Mouse (Mus musculus) CH12.LX (cell line): ENCODE data around the gene Prpsap2. TPM values are rescaled to one million over a fixed set of nuclear protein-coding genes. Genes with fewer than 3 reads are reported as not detected.
A peak's percentile ranks its signal among the peaks of the same experiment; 100 is the strongest.

Experiments used
- DNase-seq: peaks from one replicate; pipeline ENCODE4 v3.0.0-alpha.2; 2013; ENCODE audit errors: extremely low read depth
- H3K27ac ChIP-seq: 2 replicates; pipeline ENCODE4 v1.5.1; 2012; ENCODE audit warnings: low read depth, mild to moderate bottlenecking, control low read depth, moderate library complexity; ENCODE audit not compliant: insufficient read depth
- H3K27me3 ChIP-seq: replicated peaks from 2 replicates; pipeline ENCODE3; 2012; ENCODE audit warnings: inconsistent platforms
- H3K36me3 ChIP-seq, 2 experiments: replicated peaks in 1 of 2; 2 replicates each; pipeline versions ENCODE3 to v1.6.1; 2012; ENCODE audit warnings: inconsistent platforms in 1 of 2, low read length in 1 of 2, mild to moderate bottlenecking in 1 of 2, mixed read lengths in 1 of 2, moderate library complexity in 1 of 2; ENCODE audit not compliant: control insufficient read depth in 1 of 2, insufficient read depth in 1 of 2
- H3K4me1 ChIP-seq, 2 experiments: 2 replicates each; pipeline ENCODE4 v1.6.1; 2012; ENCODE audit warnings: inconsistent platforms in 1 of 2, moderate library complexity in 1 of 2; ENCODE audit not compliant: insufficient read depth in 2 of 2, control insufficient read depth in 1 of 2
- H3K4me2 ChIP-seq: 2 replicates; pipeline ENCODE4 v1.6.1; 2012; ENCODE audit warnings: low read depth, mild to moderate bottlenecking, control low read depth; ENCODE audit not compliant: poor library complexity, insufficient read depth, severe bottlenecking
- H3K4me3 ChIP-seq, 3 experiments: fragments of 150-350 bp in 1 of 3; sonication (generic) in 1 of 3; replicated peaks in 1 of 3; 2 replicates each; pipeline versions ENCODE3 to v1.5.1; 2011 to 2012; ENCODE audit warnings: low read depth in 2 of 3, low read length in 2 of 3, mild to moderate bottlenecking in 2 of 3, moderate library complexity in 2 of 3, control low read depth in 1 of 3, improper control_type of control experiment in 1 of 3, inconsistent platforms in 1 of 3, mixed read lengths in 1 of 3; ENCODE audit not compliant: poor library complexity in 1 of 3
- H3K79me2 ChIP-seq: replicated peaks from 2 replicates; pipeline ENCODE4 v1.6.1; 2012; ENCODE audit warnings: mild to moderate bottlenecking, moderate library complexity; ENCODE audit not compliant: control insufficient read depth, poor library complexity, insufficient read depth, severe bottlenecking; ENCODE audit errors: extremely low read depth
- H3K9ac ChIP-seq: 2 replicates; pipeline ENCODE4 v1.6.1; 2012; ENCODE audit warnings: low read depth, mild to moderate bottlenecking, control low read depth, moderate library complexity; ENCODE audit not compliant: insufficient read depth
- H3K9me3 ChIP-seq: replicated peaks from 2 replicates; pipeline ENCODE3; 2012; ENCODE audit warnings: low read length, inconsistent platforms, mixed read lengths
- BHLHE40 ChIP-seq: IDR thresholded peaks from 2 replicates; pipeline ENCODE4 v1.6.1; 2011; ENCODE audit warnings: mild to moderate bottlenecking, low read depth, low read length, improper control_type of control experiment
- CHD1 ChIP-seq: IDR thresholded peaks from 2 replicates; pipeline ENCODE4 v1.6.1; 2012; ENCODE audit warnings: low read depth, low read length, improper control_type of control experiment, inconsistent platforms
- CHD2 ChIP-seq: IDR thresholded peaks from 2 replicates; pipeline ENCODE4 v1.6.1; 2011; ENCODE audit warnings: low read length, improper control_type of control experiment
- CTCF ChIP-seq, 2 experiments: IDR thresholded peaks in 1 of 2; conservative IDR thresholded peaks in 1 of 2; 2 replicates each; pipeline ENCODE4 v1.5.1; 2011 to 2012; ENCODE audit warnings: low read depth in 2 of 2, low read length in 2 of 2, improper control_type of control experiment in 1 of 2, inconsistent platforms in 1 of 2, mild to moderate bottlenecking in 1 of 2, moderate library complexity in 1 of 2
- E2F4 ChIP-seq: IDR thresholded peaks from 2 replicates; pipeline ENCODE4 v1.6.1; 2011; ENCODE audit warnings: low read depth, low read length, improper control_type of control experiment; ENCODE audit not compliant: insufficient replicate concordance
- ELF1 ChIP-seq: IDR thresholded peaks from 2 replicates; pipeline ENCODE4 v1.6.1; 2014; ENCODE audit warnings: low read depth, mild to moderate bottlenecking, inconsistent platforms, low read length, improper control_type of control experiment
- EP300 ChIP-seq: IDR thresholded peaks from 2 replicates; pipeline ENCODE4 v1.6.1; 2011; ENCODE audit warnings: low read length, improper control_type of control experiment
- ETS1 ChIP-seq: conservative IDR thresholded peaks from 2 replicates; pipeline ENCODE4 v1.6.1; 2012; ENCODE audit warnings: low read depth, mild to moderate bottlenecking, inconsistent platforms, low read length, improper control_type of control experiment, moderate library complexity
- GABPA ChIP-seq: IDR thresholded peaks from 2 replicates; pipeline ENCODE4 v1.6.1; 2012; ENCODE audit warnings: low read depth, low read length, improper control_type of control experiment, inconsistent platforms; ENCODE audit not compliant: insufficient replicate concordance
- HCFC1 ChIP-seq: IDR thresholded peaks from 2 replicates; pipeline ENCODE4 v1.6.1; 2012; ENCODE audit warnings: low read depth, mild to moderate bottlenecking, inconsistent platforms, low read length, improper control_type of control experiment
- IRF4 ChIP-seq: IDR thresholded peaks from 2 replicates; pipeline ENCODE4 v1.6.1; 2014; ENCODE audit warnings: low read depth, mild to moderate bottlenecking, inconsistent platforms, low read length, improper control_type of control experiment
- JUN ChIP-seq: IDR thresholded peaks from 2 replicates; pipeline ENCODE4 v1.6.1; 2011; ENCODE audit warnings: low read depth, mild to moderate bottlenecking, low read length, improper control_type of control experiment, moderate library complexity; ENCODE audit not compliant: insufficient read depth
- JUND ChIP-seq: conservative IDR thresholded peaks from 2 replicates; pipeline ENCODE4 v1.6.1; 2011; ENCODE audit warnings: low read depth, low read length, improper control_type of control experiment
- KAT2A ChIP-seq: IDR thresholded peaks from 2 replicates; pipeline ENCODE4 v1.6.1; 2012; ENCODE audit warnings: low read length, improper control_type of control experiment, inconsistent platforms; ENCODE audit not compliant: insufficient replicate concordance
- MAX ChIP-seq: IDR thresholded peaks from 2 replicates; pipeline ENCODE4 v1.6.1; 2011; ENCODE audit warnings: low read length, improper control_type of control experiment
- MAZ ChIP-seq: IDR thresholded peaks from 2 replicates; pipeline ENCODE4 v1.6.1; 2012; ENCODE audit warnings: low read depth, mild to moderate bottlenecking, inconsistent platforms, low read length, improper control_type of control experiment, moderate library complexity
- MEF2A ChIP-seq: IDR thresholded peaks from 2 replicates; pipeline ENCODE4 v1.6.1; 2014; ENCODE audit warnings: low read depth, mild to moderate bottlenecking, inconsistent platforms, low read length, improper control_type of control experiment, borderline replicate concordance
- NELFE ChIP-seq: IDR thresholded peaks from 2 replicates; pipeline ENCODE4 v1.6.1; 2011; ENCODE audit warnings: low read depth, low read length, improper control_type of control experiment
- NRF1 ChIP-seq: IDR thresholded peaks from 2 replicates; pipeline ENCODE4 v1.6.1; 2014; ENCODE audit warnings: low read depth, mild to moderate bottlenecking, inconsistent platforms, low read length, improper control_type of control experiment, moderate library complexity
- PAX5 ChIP-seq: IDR thresholded peaks from 2 replicates; pipeline ENCODE4 v1.6.1; 2012; ENCODE audit warnings: low read length, inconsistent platforms, mixed read lengths
- POLR2A ChIP-seq: IDR thresholded peaks from 2 replicates; pipeline ENCODE4 v1.6.1; 2011; ENCODE audit warnings: low read depth, mild to moderate bottlenecking, improper control_type of control experiment, low read length
- POLR2AphosphoS2 ChIP-seq: IDR thresholded peaks from 2 replicates; pipeline ENCODE4 v1.6.1; 2011; ENCODE audit warnings: low read depth, low read length, improper control_type of control experiment
- RCOR1 ChIP-seq: conservative IDR thresholded peaks from 2 replicates; pipeline ENCODE4 v1.6.1; 2012; ENCODE audit warnings: low read depth, mild to moderate bottlenecking, inconsistent platforms, low read length, improper control_type of control experiment
- SIN3A ChIP-seq: IDR thresholded peaks from 2 replicates; pipeline ENCODE4 v1.6.1; 2012; ENCODE audit warnings: low read length, improper control_type of control experiment, inconsistent platforms
- SMC3 ChIP-seq: IDR thresholded peaks from 2 replicates; pipeline ENCODE4 v1.6.1; 2011; ENCODE audit warnings: low read depth, low read length, improper control_type of control experiment
- TBP ChIP-seq: conservative IDR thresholded peaks from 2 replicates; pipeline ENCODE4 v1.6.1; 2011; ENCODE audit warnings: low read depth, low read length, improper control_type of control experiment
- TCF12 ChIP-seq: IDR thresholded peaks from 2 replicates; pipeline ENCODE4 v1.6.1; 2014; ENCODE audit warnings: low read depth, mild to moderate bottlenecking, inconsistent platforms, low read length, improper control_type of control experiment
- UBTF ChIP-seq: IDR thresholded peaks from 2 replicates; pipeline ENCODE4 v1.6.1; 2012; ENCODE audit warnings: low read depth, mild to moderate bottlenecking, inconsistent platforms, low read length, improper control_type of control experiment, moderate library complexity
- USF1 ChIP-seq: IDR thresholded peaks from 2 replicates; pipeline ENCODE4 v1.6.1; 2014; ENCODE audit warnings: low read depth, mild to moderate bottlenecking, inconsistent platforms, low read length, improper control_type of control experiment
- USF2 ChIP-seq: conservative IDR thresholded peaks from 2 replicates; pipeline ENCODE4 v1.6.1; 2011; ENCODE audit warnings: low read depth, low read length, improper control_type of control experiment
- ZNF384 ChIP-seq: IDR thresholded peaks from 2 replicates; pipeline ENCODE4 v1.6.1; 2012; ENCODE audit warnings: low read depth, low read length, improper control_type of control experiment, inconsistent platforms
- dilution Hi-C: fragments of 300-500 bp; cut with MboI; formaldehyde crosslinking; loops from 2 replicates; pipeline ENCODE4 v1.14.3; 2020; ENCODE audit warnings: low sequenced_read_pairs; ENCODE audit not compliant: extremely low pct_unique_long_range_greater_than_20kb, extremely low pct_ligation_motif_present
- in situ Hi-C: fragments of 300-500 bp; cut with MboI; formaldehyde crosslinking; loops from 3 replicates; pipeline ENCODE4 v1.14.3; 2019; ENCODE audit warnings: low sequenced_read_pairs, low pct_ligation_motif_present, low pct_unique_long_range_greater_than_20kb, mixed read lengths
- polyA plus RNA-seq: library from polyadenylated mRNA; unstranded; fragments of >175 nt; gene quantifications from 2 replicates; pipeline ENCODE4 v1.2.1, GENCODE M21; 2012; ENCODE audit warnings: low read depth; ENCODE audit not compliant: insufficient read length
- total RNA-seq, 2 experiments: library from RNA; depleted of rRNA; stranded (reverse); fragments of 300-350 nt in 1 of 2; fragments of >200 nt in 1 of 2; gene quantifications; 2 replicates each; pipeline ENCODE4 v1.2.3; 2012 to 2014

Prpsap2 gene
- total and polyA plus RNA-seq, 3 experiments, result 67.5 to 150 (median 85.6) TPM

DNA sequence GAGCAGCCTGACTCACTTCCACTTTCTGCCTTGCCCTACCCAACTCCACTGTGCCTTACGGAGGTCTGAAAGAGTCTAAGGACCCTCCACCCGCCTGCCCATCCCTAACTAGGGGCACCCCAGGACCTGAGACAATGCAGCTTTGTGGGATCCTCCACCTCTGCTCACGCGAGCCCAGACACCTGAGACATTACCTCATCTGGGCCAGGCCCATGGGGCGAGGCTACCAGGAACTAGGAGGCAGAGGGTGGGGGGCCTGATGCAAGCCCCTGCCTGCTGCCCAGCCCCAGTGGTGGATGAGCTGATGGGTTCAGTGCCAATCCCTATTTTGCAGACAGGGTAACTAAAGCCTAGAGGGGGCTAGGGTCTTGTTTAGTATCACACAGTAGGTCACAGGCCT lies 62.4 kb downstream of the Prpsap2 start:
- H3K27me3 ChIP-seq, result no peaks in the 10 kb centered on the region
- TF ChIP-seq ELF1 (no peak), NELFE (no peak), E2F4 (no peak), USF2 (no peak), CHD1 (no peak), JUND (no peak), POLR2AphosphoS2 (no peak), POLR2A (no peak), MAX (no peak), IRF4 (no peak), HCFC1 (no peak)
- H3K4me1 ChIP-seq, result peaks cover 46 to 91% of the 10 kb centered on the region in 2 experiments
- dilution Hi-C loops (no loop called here), in situ Hi-C loops (no loop called here)
- peaks cover 90 to 96% of the 10 kb centered on the region in 2 experiments for H3K36me3 ChIP-seq
- no peak overlapping the region for H3K4me2 ChIP-seq
- H3K27ac ChIP-seq, result peak overlapping the region; percentile 89
- no peak for DNase-seq
- H3K79me2 ChIP-seq, result peaks cover 5% of the 10 kb centered on the region; the same call in 1 of the 2 replicates
- H3K9me3 ChIP-seq, result no peaks in the 10 kb centered on the region
- H3K4me3 ChIP-seq, result peak overlapping the region in 1 of 3 experiments; percentile 20
- H3K9ac ChIP-seq, result no peak overlapping the region

DNA sequence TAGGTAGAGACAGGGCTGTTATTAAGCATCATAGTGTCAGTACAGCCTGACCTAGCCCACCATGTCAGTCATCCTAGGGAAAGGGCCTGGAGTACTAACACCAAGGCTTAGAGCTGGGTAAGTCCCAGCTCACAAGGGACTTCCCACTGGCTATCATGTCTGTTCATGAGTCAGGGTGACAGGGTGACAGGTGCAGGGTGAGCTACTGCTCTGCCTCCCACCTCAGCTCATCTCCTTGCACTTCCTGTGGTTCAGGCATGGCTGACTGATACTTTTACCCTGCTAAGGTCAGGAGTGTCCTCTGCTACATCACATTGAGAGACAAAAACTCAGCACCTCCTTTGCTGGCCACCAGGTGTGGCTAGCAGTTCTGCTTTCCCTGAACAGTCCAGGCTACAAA lies 63.0 kb downstream of the Prpsap2 start:
- 0 out of 2 replicates have a peak overlapping the region, but pooled peaks have one; percentile 23 for H3K4me2 ChIP-seq
- no peaks in the 10 kb centered on the region for H3K27me3 ChIP-seq
- peaks cover 89 to 96% of the 10 kb centered on the region in 2 experiments for H3K36me3 ChIP-seq
- dilution Hi-C loops, result no loop called here
- no peaks in the 10 kb centered on the region for H3K9me3 ChIP-seq
- in situ Hi-C loops, result no loop called here
- DNase-seq, result peak; percentile 87
- H3K4me3 ChIP-seq, result peak overlapping the region in 1 of 3 experiments; percentile 20
- peaks cover 5% of the 10 kb centered on the region; the same call in 1 of the 2 replicates for H3K79me2 ChIP-seq
- peak overlapping the region; percentile 89 for H3K27ac ChIP-seq
- peaks cover 41 to 91% of the 10 kb centered on the region in 2 experiments for H3K4me1 ChIP-seq
- no peak overlapping the region for H3K9ac ChIP-seq
- TF ChIP-seq ELF1 (peak; percentile 82), ETS1 (peak; percentile 83), IRF4 (peak; percentile 83), SIN3A (peak; percentile 69), RCOR1 (peak; percentile 87; the same call in 1 of the 2 replicates), TCF12 (peak; percentile 95), USF2 (no peak), TBP (0 out of 2 replicates have a peak, but pooled peaks have one; percentile 27), NRF1 (peak; percentile 52), EP300 (peak; percentile 88), BHLHE40 (peak; percentile 82), USF1 (no peak), MEF2A (peak; percentile 73), JUND (0 out of 2 replicates have a peak, but pooled peaks have one; percentile 11), JUN (peak; percentile 29; the same call in 1 of the 2 replicates), SMC3 (peak; percentile 40; the same call in 1 of the 2 replicates), PAX5 (no peak), CTCF (conservative IDR thresholded peaks at IDR 0.05 in 1 of 2, IDR thresholded peaks at IDR 0.05 in 1 of 2; ENCODE audit: low read depth in 2 of 2, low read length in 2 of 2) (peak in 1 of 2 experiments; percentile 44; a peak in 2 of 4 replicates), MAX (peak; percentile 79), MAZ (peak; percentile 67; the same call in 1 of the 2 replicates), ZNF384 (no peak), UBTF (0 out of 2 replicates have a peak, but pooled peaks have one; percentile 38), CHD2 (0 out of 2 replicates have a peak, but pooled peaks have one; percentile 19), HCFC1 (peak; percentile 35; the same call in 1 of the 2 replicates), GABPA (no peak), KAT2A (no peak)
